Mouse (Mus musculus) splenic B cell, adult 2 months (primary cell): ENCODE data around the gene Ccdc172.
A peak's percentile ranks its signal among the peaks of the same experiment; 100 is the strongest.

Source experiments
- DNase-seq: peaks from one replicate; pipeline ENCODE4 v3.0.0-alpha.2; 2011; ENCODE audit warnings: low read depth, low spot score
- H3K27me3 ChIP-seq: 2 replicates; pipeline ENCODE4 v1.6.1; 2012; ENCODE audit warnings: mild to moderate bottlenecking, low read length, moderate library complexity, mixed read lengths; ENCODE audit not compliant: control insufficient read depth, poor library complexity, insufficient read depth, severe bottlenecking
- H3K36me3 ChIP-seq: 2 replicates; pipeline ENCODE4 v1.6.1; 2012; ENCODE audit warnings: mild to moderate bottlenecking, low read length, moderate library complexity, mixed read lengths; ENCODE audit not compliant: control insufficient read depth, poor library complexity, insufficient read depth, severe bottlenecking

The Ccdc172 gene

DNA sequence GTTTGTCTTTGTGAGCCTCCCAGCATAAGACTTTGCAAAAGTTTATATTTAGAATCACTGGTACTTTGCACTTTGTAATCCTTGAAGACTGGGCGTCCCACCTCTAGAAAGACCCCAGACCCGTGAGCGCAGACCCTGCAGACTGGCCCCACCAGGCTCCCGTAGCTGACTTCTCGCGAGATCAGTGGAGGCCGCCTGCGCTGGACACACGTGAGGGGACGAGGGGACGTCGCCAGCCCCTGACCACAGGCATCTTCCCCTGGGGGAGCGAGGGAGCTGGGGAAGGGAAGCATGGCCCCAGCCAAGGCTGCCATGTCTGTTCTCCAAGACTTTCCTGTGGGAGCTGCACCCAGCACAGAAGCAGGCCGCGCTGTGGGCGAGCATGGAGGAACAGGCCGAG lies at the start of gene Ccdc172:
Gene Ccdc172, plus strand, starts transcription at position 176 of the 400 bp plus-strand sequence.
- DNase-seq: no peak
- H3K27me3 ChIP-seq: no peaks in the 10 kb centered on the region
- no peaks in the 10 kb centered on the region for H3K36me3 ChIP-seq

DNA sequence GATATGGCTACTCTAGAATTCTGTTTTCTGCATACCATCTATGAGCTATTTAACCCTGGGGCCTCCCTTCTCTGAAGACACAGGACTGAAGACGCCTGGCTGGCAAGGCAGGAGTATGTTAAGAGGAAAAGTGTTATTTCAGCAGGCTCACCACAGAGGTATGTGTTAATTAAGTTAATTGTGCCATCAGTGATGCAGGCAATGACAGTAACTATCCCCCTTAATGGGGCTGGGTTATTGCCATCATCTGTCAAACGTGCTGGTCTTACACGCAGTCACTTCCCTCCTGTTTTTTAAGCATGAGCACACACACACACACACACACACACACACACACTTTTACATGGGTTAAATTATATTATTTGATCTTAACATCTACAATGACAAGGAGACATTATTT lies 48.0 kb upstream of the Ccdc172 start:
- H3K36me3 ChIP-seq: no peaks in the 10 kb centered on the region
- H3K27me3 ChIP-seq: no peaks in the 10 kb centered on the region
- DNase-seq: no peak

GRCm38 (mm10) chr19:58468331-58468730 lies 43.5 kb upstream of the Ccdc172 start:
- no peaks in the 10 kb centered on the region for H3K36me3 ChIP-seq
- no peak for DNase-seq
- H3K27me3 ChIP-seq: no peaks in the 10 kb centered on the region

- Histone ChIP-seq H3K36me3 (no peaks in the 10 kb centered on the region), H3K27me3 (no peaks in the 10 kb centered on the region)
- peak; percentile 87 for DNase-seq
Observed at GRCm38 (mm10) chr19:58469421-58469820, 42.4 kb upstream of the Ccdc172 start.

GRCm38 (mm10) chr19:58474251-58474650 lies 37.5 kb upstream of the Ccdc172 start:
- Histone ChIP-seq H3K36me3 (no peaks in the 10 kb centered on the region), H3K27me3 (no peaks in the 10 kb centered on the region)
- DNase-seq: no peak

- H3K36me3 ChIP-seq: no peaks in the 10 kb centered on the region
- no peak for DNase-seq
- H3K27me3 ChIP-seq: no peaks in the 10 kb centered on the region
Observed at GRCm38 (mm10) chr19:58482373-58482977, 29.3 kb upstream of the Ccdc172 start.

DNA sequence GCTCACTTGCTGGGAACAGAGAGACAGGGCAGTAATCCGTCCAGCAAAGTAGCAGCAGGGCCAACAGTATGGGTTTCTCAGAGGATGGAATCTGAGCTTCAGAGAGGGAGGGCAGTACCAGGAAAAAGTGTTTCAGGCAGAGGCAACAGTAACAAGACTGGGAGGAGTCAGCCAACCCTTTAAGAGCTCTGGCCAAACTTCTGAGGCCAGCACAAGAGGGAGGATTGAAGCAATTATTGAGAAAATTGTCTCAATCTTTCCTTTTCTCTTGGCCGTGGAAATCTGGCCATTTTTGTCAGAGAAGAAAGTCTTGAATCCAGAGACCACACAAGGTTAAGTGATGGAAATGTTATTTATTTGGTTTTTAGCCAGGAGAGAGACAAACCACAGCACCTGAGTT lies 25.1 kb upstream of the Ccdc172 start:
- no peaks in the 10 kb centered on the region for H3K27me3 ChIP-seq
- H3K36me3 ChIP-seq: no peaks in the 10 kb centered on the region
- DNase-seq: no peak

- no peak for DNase-seq
- Histone ChIP-seq H3K36me3 (no peaks in the 10 kb centered on the region), H3K27me3 (no peaks in the 10 kb centered on the region)
Observed at GRCm38 (mm10) chr19:58497106-58497505, 14.7 kb upstream of the Ccdc172 start.

- no peak for DNase-seq
- Histone ChIP-seq H3K27me3 (no peaks in the 10 kb centered on the region), H3K36me3 (no peaks in the 10 kb centered on the region)
Observed at GRCm38 (mm10) chr19:58499420-58499966, 12.3 kb upstream of the Ccdc172 start.

DNA sequence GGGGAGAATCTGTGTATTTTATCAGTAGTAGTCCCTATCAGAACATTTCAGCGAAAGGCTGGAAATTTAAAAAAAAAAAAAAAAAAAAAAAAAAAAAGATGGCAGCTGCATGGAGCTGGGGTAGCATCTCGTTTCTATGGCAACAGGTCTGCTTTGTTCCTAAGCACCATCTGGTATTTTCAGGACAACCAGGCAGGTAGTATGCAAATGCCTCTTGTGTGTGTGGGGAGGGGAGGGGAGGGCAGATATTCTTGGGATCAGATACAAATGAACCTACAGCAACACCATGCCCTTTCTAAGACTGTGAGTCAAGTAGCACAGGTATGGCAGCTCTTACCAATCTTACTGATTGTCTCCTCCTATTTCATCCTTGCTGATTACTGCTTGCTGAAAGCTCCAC lies 11.7 kb upstream of the Ccdc172 start:
- DNase-seq: no peak
- no peaks in the 10 kb centered on the region for H3K36me3 ChIP-seq
- no peaks in the 10 kb centered on the region for H3K27me3 ChIP-seq

DNA sequence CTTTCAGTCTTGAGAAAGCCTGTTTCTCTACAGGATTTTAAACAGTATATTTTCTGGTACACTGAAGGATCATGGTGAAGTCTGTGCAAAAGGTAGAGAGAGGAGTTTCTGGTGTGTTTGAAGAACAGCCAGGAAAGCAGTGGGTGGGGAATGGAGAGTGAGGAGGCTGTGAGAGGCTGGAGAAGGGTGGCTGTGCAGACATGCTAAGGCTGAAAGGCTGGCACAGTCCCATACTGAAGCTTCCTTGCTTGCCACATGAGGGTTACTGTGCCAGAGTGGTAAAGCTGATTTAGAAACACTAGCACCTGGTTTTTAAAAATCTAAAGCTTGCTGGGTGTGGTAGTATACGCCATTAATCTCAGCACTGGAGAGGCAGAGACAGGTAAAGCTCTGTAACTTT lies 9.9 kb downstream of the Ccdc172 start:
- no peak for DNase-seq
- Histone ChIP-seq H3K36me3 (no peaks in the 10 kb centered on the region), H3K27me3 (no peaks in the 10 kb centered on the region)

DNA sequence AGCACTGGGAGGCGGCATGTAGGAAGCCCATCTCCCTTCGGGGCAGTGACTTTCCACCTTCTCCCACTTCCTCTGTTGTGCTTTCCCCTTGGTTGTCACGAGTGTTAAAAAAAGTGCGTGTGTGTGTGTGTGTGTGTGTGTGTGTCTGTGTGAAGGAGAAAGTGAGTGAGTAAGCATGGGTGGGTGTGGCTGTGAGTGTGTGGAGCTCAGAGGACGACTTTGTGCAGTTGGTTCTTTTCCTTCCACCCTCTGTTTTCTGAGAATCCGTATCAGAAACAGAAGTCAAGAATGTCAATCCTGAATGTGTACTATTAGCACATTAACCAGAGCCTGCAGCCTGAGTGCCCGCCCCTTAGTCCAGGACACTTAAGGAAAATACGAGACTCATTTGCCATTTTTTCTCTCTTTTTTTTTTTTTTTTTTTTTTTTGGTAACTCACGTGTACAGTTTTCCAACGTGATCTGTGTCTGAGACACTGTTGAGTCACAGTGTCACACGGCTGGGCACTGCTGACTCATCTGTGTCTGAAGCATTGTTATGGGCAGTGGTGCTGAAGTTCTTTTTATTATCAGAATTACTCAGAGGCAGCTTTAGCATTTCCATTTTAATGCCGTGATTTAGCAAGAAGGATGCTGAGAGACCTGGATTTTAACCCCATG lies 12.1 kb downstream of the Ccdc172 start:
- no peaks in the 10 kb centered on the region for H3K27me3 ChIP-seq
- no peak for DNase-seq
- H3K36me3 ChIP-seq: no peaks in the 10 kb centered on the region

DNA sequence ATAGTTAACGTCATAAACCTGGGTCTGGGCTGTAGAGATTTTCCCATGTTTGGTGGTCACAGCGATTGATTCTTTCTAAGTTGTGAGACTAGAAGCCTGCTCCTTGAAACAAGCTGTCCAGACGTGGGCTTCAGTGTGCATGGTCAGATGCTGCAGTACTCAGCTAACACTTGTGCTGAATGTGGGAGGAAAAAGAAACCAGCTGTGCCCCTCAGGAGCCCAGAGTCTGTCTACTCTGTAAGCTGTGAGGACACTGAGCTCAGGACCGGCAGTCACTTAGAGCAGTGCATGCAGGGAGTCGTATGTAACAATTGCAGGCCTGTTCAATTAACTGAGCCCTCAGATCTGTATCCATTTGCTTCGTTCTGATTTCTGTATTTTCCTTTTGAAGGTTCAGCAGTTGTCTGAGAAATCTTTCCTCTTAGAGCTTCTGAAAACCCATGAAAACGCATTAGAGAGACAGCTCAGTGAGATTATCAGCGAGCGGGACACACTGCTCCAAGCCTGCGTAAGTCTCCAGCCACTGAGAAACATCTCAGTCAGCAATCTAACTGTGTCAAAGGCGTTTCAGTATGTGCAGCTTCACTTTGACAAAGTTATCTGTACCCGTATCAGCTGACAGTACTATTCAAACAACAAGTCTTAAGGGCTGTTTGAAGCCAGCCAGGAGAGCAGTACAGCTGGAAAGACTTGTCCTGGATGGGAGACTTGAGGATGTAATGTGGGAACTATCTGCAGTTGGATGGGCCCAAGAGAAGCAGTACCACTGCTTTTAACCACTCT lies 13.9 kb downstream of the Ccdc172 start:
- no peak for DNase-seq
- Histone ChIP-seq H3K36me3 (no peaks in the 10 kb centered on the region), H3K27me3 (no peaks in the 10 kb centered on the region)

DNA sequence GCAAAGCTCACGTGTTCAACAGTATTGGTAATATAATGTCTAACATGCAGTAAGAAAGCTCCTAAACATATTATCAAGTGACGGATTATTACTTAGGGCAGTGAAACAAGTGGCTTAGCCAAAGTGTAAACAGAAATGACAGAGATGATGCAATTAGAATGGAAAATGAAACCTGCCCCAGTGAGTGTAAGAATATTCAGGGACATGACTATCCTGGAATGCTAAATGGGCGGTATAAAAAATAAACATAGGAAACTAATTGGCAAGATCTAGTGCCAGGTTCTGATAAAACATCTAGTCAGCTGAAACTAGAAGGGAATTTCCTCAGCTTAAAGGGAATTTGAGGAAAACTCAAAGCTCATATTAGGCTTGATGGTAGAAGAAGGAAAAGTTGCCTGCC lies 21.3 kb downstream of the Ccdc172 start:
- Histone ChIP-seq H3K27me3 (no peaks in the 10 kb centered on the region), H3K36me3 (no peaks in the 10 kb centered on the region)

GRCm38 (mm10) chr19:58536691-58537090 lies 24.9 kb downstream of the Ccdc172 start:
- Histone ChIP-seq H3K36me3 (no peaks in the 10 kb centered on the region), H3K27me3 (no peaks in the 10 kb centered on the region)
- no peak for DNase-seq

More for the DNA sequence above, 21.3 kb downstream of the Ccdc172 start:
- DNase-seq: no peak
